9 mouse cellular contexts compared by ENCODE assay signal in the genomic region with DNA sequence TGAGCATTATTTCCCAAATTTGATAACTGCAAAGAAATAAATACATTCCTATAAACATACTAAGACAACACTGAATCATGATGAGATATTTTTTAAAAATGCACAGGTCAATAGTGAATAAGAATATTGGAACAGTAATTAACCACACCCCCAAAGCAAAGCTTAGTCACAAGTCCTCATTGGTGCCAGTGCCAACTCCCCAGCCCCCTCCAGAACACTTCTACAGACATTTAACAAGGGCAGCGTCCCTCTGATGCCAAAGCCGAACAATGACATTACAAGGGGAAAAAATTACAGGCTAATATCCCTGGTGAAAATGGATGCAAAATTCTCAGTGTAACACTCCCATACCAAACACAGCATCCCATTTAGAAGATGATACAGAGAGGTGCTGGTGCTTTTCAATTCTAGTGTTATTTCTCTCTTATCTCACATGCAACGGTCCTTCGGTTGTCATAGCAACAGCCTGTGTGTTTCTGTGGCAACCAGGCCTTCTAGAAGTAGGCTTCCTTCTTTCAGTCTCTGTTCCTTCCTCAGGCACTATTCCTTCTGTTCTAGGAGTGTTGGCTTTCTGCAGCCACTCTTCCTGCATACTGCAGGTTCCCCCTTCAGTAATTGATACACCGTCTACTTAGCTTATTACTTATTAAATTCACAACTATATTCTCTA. TPM values are rescaled to one million over a fixed set of nuclear protein-coding genes. Genes with fewer than 3 reads are reported as not detected.
DNase-seq lines count a peak whose midpoint lies in the region; ATAC-seq lines count a peak whose summit lies in the region.
"Had no signal": no experiment of that assay in that cellular context is flagged by ENCODE, and none has a peak within 500 bp of the region (broad histone marks: within the 10 kb centered on the region; RNA-seq: fewer than 3 reads in every experiment).

No protein-coding gene starts in this region.

- H3K4me2 ChIP-seq in kidney, embryonic 16.5 days (replicated peaks; ENCODE audit: low read depth, low read length): no peak overlapping the region
- H3K4me2 ChIP-seq: intestine, embryonic 15.5 days had no signal

- intact Hi-C loops in left cerebral cortex, postnatal 36 days (cut with DNase I): loop anchor here (5.0 kb wide), 1 partner anchor 582 kb away; no protein-coding TSS in a partner anchor

- H3K36me3 ChIP-seq in kidney, embryonic 16.5 days (ENCODE audit: insufficient read depth, low read length): no peaks in the 10 kb centered on the region
- H3K36me3 ChIP-seq: intestine, embryonic 15.5 days had no signal

- H3K9ac ChIP-seq in kidney, embryonic 16.5 days (replicated peaks; ENCODE audit: low read length): no peak overlapping the region
- H3K9ac ChIP-seq: intestine, embryonic 15.5 days had no signal

- no peaks in the 10 kb centered on the region for H3K27me3 ChIP-seq in kidney, embryonic 16.5 days (ENCODE audit: insufficient read depth, low read length)
- H3K27me3 ChIP-seq: intestine, embryonic 15.5 days had no signal

- H3K9me3 ChIP-seq in kidney, embryonic 16.5 days (ENCODE audit: low read length): no peaks in the 10 kb centered on the region
- H3K9me3 ChIP-seq: intestine, embryonic 15.5 days had no signal

- H3K4me3 ChIP-seq in kidney, embryonic 16.5 days (ENCODE audit: low read length): no peak overlapping the region
- H3K4me3 ChIP-seq: intestine, embryonic 15.5 days had no signal

- no peak for ATAC-seq in kidney, embryonic 16.5 days (ENCODE audit: low FRiP score, low TSS enrichment)
- ATAC-seq: intestine, embryonic 15.5 days had no signal

- peak; percentile 67 for DNase-seq in layer of hippocampus, adult 11-12 months (ENCODE audit: low spot score)
- DNase-seq in layer of hippocampus, postnatal 36 days: no peak
- DNase-seq in frontal cortex, postnatal 14 days (ENCODE audit: low spot score in 2 of 2): peak; percentile 35 to 40
- DNase-seq in left cerebral cortex, postnatal 36 days (ENCODE audit: low spot score in 2 of 2): peak; percentile 42 to 50
- DNase-seq in right cerebral cortex, postnatal 14 days: peak; percentile 51
- DNase-seq in heart, adult 18-20 months: no peak
- DNase-seq in heart, postnatal 4 days: no peak

- H3K4me1 ChIP-seq in kidney, embryonic 16.5 days (ENCODE audit: insufficient read depth, low read length): no peaks in the 10 kb centered on the region
- H3K4me1 ChIP-seq: intestine, embryonic 15.5 days had no signal

- H3K27ac ChIP-seq in kidney, embryonic 16.5 days (ENCODE audit: low read length): no peak overlapping the region
- H3K27ac ChIP-seq: intestine, embryonic 15.5 days had no signal

- WGBS in kidney, embryonic 16.5 days: 72% methylated on average over 5 of the region's 5 CpGs

RNA-seq across cellular contexts. Expression of a gene that starts 7.9 kb away (rescaled TPM):
- 100 to 1,000 TPM; 226 to 238 TPM for total RNA-seq in layer of hippocampus, postnatal 36 days (2021)
- total RNA-seq in left cerebral cortex, postnatal 36 days (2021): 100 to 1,000 TPM; 132 to 191 TPM
- total RNA-seq in heart, adult 18-20 months (2021): 1 to 10 TPM; 1.4 to 2.1 TPM
- 1 to 10 TPM; 4.3 to 4.8 TPM for total RNA-seq in heart, postnatal 4 days (2021)
- 9.0 and 9.1 TPM in 2 replicates for polyA plus RNA-seq in kidney, embryonic 16.5 days (2015; fragmentation: Nextera tagmentation; extraction: Ambion mirVana)

Comparison
In these comparisons a context has a peak if more than half of its experiments do, and no peak if none do; other contexts are left out.
1. DNase-seq: peak in layer of hippocampus, adult 11-12 months (single experiment), frontal cortex, postnatal 14 days (2 of 2), left cerebral cortex, postnatal 36 days (2 of 2) and right cerebral cortex, postnatal 14 days (single experiment); none in layer of hippocampus, postnatal 36 days (0 of 2), heart, adult 18-20 months (0 of 2) and heart, postnatal 4 days (single experiment).
2. RNA of a gene that starts 7.9 kb away (total RNA-seq): 226 to 238 TPM in layer of hippocampus, postnatal 36 days and 132 to 191 TPM in left cerebral cortex, postnatal 36 days; 4.3 to 4.8 TPM in heart, postnatal 4 days and 1.4 to 2.1 TPM in heart, adult 18-20 months; every median in the first group is over 10 times any median in the second.